Mouse (Mus musculus) G1E-ER4 (cell line): Measurements from ENCODE around the gene Ifngr1. TPM values are rescaled to one million over a fixed set of nuclear protein-coding genes. Genes with fewer than 3 reads are reported as not detected.

Experiments used
- GATA1 ChIP-seq: IDR thresholded peaks from one replicate; pipeline ENCODE4 v1.8.0; 2012; ENCODE audit warnings: low read length, inconsistent platforms
- polyA plus RNA-seq: library from polyadenylated mRNA; stranded (reverse); fragments of >175 nt; gene quantifications from 2 replicates; pipeline ENCODE4 v1.2.3, GENCODE M21; 2012

Gene Ifngr1
- polyA plus RNA-seq, 1 experiment = 1.5 TPM

DNA sequence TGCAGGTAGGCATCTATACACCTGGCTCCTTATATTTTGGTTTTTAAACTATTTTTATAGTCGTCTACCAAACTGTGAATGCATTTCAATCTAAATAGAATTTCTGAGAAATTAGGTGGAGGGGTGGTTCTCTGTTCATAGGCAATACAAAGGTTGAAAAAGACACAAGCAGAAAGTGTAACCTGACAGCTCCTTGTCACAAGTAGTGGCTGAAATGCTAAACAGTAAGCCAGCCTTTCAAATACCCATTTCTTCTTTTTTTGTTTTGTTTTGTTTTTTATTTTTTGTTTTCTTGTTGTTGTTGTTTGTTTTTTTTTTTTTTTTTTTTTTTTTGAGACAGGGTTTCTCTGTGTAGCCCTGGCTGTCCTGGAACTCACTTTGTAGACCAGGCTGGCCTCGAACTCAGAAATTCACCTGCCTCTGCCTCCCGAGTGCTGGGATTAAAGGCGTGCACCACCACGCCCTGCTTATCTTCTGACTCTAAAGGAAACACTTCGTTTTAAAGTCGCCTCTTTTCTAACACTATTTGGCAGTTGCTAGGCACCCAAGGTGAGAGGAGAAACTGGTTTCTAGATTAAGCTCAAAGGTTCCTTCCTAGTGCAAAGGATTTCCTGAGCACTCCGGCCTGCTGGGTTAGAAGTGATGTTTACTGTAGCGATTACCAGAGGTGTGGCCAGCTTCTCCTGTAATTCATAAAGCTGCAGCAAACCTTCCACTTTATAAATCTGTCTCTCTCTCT, 9.7 kb upstream of the Ifngr1 start:
- no peak for TF ChIP-seq GATA1

- no peak for TF ChIP-seq GATA1
Observed at GRCm38 (mm10) chr10:19582806-19583430, 8.8 kb upstream of the Ifngr1 start.

DNA sequence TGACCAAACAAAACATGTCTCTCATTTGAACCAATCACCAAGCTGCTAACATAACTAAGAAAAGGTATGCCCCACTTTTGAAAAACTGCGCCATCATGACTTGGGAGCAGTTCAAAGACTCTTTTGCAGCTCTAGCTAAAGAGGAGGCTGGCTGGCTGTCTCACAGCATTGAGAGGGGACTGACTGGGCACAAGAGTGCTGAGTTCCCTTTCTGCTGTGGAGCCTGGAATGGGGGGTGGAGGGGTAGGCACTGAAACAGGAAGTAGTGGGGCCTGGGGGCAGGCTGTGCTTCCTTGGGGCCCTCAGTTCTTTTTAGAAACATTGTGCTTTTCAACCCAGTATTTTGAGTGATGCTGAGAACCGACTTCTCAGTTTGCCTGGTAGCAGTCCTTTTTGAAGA, 7.7 kb upstream of the Ifngr1 start:
- no peak for TF ChIP-seq GATA1

- no peak for TF ChIP-seq GATA1
Observed at GRCm38 (mm10) chr10:19584846-19585245, 6.9 kb upstream of the Ifngr1 start.

DNA sequence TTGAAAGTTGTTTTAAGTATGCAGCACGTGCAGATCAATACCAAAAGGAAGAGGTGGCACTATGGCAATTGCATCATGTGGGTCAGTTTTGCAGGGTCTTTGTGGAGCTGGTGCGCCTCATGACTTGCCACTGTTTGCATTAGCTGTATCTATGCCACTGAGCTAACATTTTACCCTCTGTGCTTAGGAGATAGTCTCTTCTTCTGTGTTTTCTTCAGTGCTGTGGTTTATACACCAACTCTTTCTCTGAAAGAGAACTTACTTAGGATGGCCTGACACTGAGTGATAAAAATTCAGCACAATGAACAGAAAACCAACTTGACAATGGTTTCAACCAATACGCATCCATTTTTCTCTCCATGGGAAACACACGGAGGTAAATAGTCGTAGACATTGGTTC, 5.9 kb upstream of the Ifngr1 start:
- TF ChIP-seq GATA1 = no peak

DNA sequence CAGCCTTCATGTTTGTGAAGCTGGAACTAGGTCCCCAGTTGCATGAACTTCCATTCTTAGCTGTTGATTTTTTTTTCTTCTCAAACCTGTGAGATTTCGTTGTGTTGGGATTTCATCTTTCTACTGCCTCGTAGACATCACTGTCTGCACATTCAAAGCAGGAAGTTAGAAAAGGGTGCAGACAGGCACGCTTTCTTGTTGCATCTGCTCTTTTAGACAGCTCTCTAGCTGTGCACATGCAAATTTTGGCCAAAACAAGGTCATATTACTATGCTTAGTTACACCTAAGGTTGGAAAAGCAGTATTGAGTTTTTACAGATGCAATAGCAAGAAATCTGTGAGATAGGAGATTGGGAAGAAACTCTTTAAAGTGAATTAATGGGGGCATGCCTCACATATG, 4.5 kb upstream of the Ifngr1 start:
- no peak for TF ChIP-seq GATA1

DNA sequence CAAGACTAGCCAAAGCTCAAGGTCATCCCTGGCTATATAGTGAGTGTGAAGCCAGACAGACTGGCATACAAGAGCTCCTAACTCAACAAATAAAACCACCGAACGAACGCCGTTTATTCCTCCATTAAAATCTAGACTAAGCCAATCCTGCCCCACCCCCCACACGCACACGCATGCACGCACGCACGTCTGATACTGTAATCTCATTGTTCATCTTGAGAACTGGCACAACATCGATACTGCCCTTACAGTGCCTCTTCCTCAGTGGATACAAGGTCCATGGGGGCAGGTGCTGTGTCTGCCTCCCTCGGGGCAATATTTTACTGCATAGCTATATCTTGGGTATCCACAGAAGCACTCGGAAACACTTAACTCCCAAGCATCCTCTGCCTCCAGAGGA, 2.1 kb upstream of the Ifngr1 start:
- no peak for TF ChIP-seq GATA1

- no peak for TF ChIP-seq GATA1
Observed at GRCm38 (mm10) chr10:19591286-19591640, 486 bp upstream of the Ifngr1 start.

GRCm38 (mm10) chr10:19592556-19592955, 807 bp downstream of the Ifngr1 start:
- TF ChIP-seq GATA1 = no peak

GRCm38 (mm10) chr10:19593296-19593695, 1.5 kb downstream of the Ifngr1 start:
- TF ChIP-seq GATA1 = no peak

GRCm38 (mm10) chr10:19594201-19594905, 2.6 kb downstream of the Ifngr1 start:
- no peak for TF ChIP-seq GATA1

DNA sequence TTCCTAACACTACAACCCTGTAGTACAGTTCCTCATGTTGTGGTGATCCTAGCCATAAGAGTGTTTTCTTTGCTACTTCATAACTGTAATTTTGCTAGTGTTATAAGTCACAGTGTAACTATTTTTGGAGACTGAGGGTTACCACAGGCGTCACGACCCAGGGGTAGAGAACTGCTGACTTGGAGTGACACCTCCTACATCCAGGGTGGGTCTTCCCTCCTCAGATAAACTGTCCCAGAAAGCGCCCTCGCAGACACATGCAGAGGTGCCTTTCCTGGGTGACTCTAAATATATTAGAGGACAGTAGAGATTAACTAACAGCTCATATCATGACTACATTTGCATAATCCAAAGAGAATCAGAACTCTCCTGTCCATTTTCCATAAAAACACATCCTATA, 5.1 kb downstream of the Ifngr1 start:
- no peak for TF ChIP-seq GATA1

DNA sequence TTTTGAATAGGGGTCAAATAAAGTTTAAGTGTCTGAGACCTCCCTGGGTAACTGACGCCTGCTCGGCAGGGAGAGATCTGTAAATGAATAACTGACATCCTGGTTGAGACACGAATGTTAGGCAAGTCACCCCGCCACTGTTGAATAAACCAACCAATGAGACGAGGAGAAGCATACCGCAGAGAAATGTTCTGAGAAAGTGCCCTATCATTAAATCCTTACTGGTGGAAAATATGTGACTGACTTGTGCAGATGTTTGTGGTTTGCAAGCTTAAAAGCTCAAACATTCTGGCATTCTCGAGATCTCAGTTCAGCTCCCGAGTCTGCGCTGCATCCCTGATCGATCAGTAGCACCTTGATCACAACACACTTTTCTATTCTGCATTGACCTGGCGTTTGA, 6.3 kb downstream of the Ifngr1 start:
- no peak for TF ChIP-seq GATA1

DNA sequence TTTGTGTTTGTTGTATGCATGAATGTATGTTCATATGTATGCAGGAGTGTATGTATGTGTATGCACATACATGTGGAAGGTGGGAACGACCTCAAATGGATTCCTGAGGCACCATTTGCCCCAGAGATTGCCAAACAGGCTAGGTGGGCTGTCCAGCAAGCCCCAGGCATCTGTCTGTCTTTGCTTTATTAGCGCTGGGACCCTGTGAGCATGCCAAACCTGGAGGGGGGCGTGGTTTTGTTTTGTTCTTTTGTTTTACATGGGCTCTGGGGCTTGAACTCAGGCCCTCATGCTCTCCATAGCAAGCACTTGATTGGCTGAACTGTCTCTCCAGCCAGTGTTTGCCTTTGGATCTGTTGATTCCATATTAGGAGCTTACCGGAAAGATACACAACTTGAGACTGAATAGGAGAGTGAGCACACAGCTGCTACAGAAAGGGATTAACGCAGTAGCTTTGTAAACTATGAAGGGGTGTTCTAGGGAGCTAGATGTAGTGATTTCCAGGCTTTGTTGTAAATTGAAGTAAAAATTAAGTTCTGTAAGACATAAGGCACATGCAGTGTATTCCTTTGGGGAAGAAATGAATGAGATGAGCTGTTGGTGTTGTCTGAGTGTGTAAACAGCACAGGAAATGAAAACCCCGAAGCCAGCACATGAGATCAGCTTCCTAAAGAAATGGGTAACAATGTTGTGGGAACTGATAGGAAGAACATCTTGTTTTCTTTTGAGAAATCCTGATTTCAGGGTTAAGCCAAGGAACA, 7.8 kb downstream of the Ifngr1 start:
- no peak for TF ChIP-seq GATA1

- TF ChIP-seq GATA1 = no peak
Observed at GRCm38 (mm10) chr10:19600093-19600420, 8.3 kb downstream of the Ifngr1 start.

DNA sequence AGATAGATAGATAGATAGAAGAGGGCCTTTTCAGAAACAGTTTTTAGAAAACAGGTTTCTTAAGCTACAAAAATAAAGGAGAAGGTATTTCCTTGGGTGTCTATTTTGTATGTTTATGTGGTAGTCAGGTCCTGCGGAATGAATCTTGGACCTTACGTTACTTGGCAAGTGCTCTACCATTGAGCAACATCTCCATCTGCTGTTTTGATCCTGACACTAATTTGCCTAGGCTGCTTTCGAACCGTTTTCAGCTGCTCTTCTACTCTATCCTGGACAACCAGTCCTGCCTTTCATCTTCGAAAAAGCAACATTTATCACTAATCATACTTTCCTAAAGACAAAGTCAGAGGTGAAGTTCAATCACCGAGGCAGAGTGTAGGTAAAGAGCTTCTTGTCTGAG, 11.5 kb downstream of the Ifngr1 start:
- no peak for TF ChIP-seq GATA1
